Mouse (Mus musculus): ENCODE data around the gene Slc12a7.

Gene Slc12a7

DNA sequence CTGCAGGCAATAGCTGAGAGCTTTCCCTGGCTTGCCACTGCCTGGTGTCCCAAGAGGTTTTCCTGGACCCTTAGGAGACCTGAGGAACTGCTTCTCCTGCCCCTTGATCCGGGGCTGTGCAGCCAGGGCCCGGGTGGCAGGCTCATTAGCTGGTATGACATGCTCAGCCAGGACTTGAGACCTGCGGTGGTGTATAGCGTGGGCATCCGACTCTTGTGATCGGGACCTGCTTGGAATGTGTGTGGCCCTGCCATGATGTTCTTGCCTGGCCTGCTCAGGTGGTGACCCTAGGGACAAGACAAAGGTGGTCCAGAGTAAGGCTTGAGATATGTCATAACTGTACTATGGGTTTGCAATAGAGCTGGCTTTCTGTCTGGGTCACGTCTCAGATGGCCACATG, 88.4 kb downstream of the Slc12a7 start:
- no peak for DNase-seq (ENCODE audit: low spot score)

GRCm38 (mm10) chr13:73822187-73822800, 89.4 kb downstream of the Slc12a7 start:
- DNase-seq (ENCODE audit: low spot score): peak; percentile 72

DNA sequence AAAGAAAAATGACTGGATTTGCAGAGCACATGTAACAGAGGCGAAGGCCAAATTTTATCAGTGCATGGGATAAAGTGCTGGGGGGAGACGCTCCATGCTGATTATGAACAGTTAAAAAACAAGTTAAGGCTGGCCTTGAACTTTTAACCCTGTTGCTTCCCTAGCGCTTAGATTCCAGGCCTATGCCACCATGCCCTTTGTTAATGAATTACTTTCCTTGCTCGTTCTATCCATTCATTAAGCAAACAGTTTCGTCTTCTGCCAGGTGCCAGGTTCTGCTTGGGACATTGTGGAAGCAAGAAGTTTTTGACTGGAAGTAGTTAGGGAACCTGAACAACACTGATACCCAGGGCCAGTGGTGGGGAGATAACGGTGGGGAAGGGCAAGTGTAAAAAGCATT, 90.8 kb downstream of the Slc12a7 start:
- no peak for DNase-seq (ENCODE audit: low spot score)

DNA sequence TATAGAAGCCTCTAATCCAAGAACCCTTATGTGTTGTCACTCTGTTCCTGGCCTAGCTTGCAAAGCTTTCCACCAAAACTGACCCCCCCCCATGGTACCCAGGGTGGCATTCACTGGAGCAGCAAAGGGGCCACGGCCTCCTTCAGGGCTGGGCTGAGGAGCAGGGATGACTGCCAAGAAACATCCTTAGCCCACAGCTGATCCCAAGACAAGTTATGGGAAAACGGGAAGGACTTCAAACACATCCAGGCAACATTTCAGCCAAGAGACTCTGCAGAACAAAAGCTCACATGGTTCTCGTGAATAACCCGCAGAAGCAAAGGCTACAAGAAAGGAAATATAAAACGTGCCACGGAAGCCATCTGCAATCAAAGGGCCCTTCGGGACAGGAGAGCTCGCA, 94.3 kb downstream of the Slc12a7 start:
- DNase-seq (ENCODE audit: low spot score): no peak

DNA sequence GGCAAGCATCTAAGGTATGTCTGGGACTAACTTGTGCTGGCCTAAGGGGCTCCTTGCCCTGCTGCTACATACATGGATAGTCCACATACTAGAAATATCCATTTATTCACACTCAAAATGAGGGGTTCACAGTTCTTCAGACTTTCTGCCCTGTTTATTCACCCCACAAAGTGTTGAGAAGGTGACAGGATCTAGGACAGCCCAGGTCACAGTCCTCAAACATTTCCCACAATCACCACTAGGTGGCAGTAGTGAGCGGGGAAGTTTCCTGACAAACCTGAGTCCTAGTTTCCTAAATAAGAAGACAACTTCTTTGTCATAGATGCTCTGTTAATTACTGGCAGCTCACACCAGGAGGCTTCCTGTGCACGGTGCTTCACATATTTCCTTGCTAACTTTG, 98.6 kb downstream of the Slc12a7 start:
- peak; percentile 35 for DNase-seq (ENCODE audit: low spot score)

- no peak for DNase-seq (ENCODE audit: low spot score)
Observed at GRCm38 (mm10) chr13:73833809-73834208, 100.9 kb downstream of the Slc12a7 start.

DNA sequence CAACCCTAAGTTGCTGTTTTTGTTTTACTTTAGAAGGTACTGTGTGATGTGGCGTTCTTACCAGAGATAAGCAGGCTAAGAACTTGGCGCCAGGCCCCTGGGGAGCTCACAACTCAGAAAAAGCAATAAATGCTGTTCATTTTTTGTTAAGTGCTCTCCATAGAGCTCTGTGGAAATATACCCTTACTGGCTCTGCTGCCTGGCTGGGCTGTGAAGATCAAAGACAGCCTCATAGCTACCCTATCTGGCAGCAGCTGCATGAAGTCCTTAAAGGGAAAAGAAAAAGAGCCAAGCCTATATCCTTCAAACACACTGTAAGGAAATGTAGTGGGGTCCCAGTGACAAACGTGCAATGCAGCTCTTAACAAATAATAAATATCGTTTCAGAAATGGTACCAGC, 102.9 kb downstream of the Slc12a7 start:
- no peak for DNase-seq (ENCODE audit: low spot score)

GRCm38 (mm10) chr13:73836491-73836890, 103.6 kb downstream of the Slc12a7 start:
- no peak for DNase-seq (ENCODE audit: low spot score)

DNA sequence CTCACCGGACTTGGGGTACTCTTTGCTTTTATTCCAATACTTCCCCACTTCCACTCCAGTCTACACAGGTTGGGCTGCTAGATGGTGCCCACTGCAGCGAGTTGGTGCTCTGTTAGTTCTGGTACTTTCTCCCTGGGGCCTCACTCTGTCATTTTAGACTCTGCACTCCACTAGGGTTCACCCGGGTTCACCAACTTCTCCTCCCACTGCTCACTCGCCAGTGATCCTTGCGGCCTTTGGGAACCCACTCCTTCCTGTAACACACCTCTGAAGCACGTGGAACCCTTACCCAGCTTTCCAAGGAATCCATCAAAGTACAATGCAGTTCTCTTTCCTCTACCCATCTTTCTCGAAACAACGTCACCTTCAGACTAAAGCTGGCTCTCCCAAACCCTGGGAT, 104.8 kb downstream of the Slc12a7 start:
- DNase-seq (ENCODE audit: low spot score): no peak

GRCm38 (mm10) chr13:73839137-73839548, 106.2 kb downstream of the Slc12a7 start:
- DNase-seq (ENCODE audit: low spot score): no peak

GRCm38 (mm10) chr13:73839740-73840139, 106.8 kb downstream of the Slc12a7 start:
- no peak for DNase-seq (ENCODE audit: low spot score)

GRCm38 (mm10) chr13:73842696-73843095, 109.8 kb downstream of the Slc12a7 start:
- DNase-seq (ENCODE audit: low spot score): no peak

DNA sequence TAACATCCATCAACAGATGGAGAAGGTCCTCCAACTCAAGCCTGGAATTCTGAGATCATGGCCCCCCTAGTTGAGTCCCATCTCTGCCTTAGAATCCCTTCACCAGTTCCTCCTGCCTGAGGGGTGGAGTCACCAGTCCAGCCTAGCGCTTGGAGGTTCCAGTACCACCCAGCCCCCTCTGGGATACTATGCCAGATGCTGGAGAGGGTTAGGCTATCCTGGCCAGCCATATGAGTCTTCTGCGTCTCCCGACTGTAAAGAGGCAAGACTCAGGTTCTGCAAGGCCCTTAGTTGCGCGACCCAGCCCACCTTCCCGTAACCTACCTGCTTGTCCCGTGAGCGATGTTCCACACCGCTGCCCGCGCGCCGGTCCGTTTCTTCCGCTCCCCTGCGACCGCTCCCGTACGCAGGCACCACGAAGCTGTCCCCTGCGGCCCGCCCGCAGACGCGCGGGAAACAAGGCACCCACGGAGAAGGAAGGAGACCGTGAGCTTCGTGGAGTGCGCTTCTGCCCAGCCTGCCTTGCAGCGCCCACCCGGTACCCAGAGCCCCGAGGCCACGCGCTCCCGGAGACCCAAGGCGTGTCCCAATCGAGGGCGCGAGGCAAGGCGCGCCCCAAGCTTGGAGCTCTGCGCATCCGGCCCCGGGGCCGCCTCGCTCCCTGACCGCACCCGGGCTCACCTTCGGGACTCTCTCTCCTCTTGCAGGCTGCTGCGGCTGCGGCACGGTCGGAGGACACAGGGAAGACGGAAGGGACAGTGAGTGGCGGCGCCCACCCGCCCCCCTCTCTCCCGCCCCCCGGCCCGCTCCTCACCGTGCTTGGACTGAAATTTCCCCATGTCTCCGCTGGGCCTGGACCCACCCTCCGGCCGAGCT, 113.9 kb downstream of the Slc12a7 start:
- peak; percentile 5 for DNase-seq (ENCODE audit: low spot score)

- peak; percentile 55 for DNase-seq (ENCODE audit: low spot score)
Observed at GRCm38 (mm10) chr13:73847465-73847836, 114.6 kb downstream of the Slc12a7 start, which contains the start of gene Nkd2. Gene Nkd2 (minus strand): TSS chr13:73847631.
